Mouse (Mus musculus) MEL (cell line): ENCODE measurements around the gene Kit.

Source experiments
- CTCF ChIP-seq, 3 experiments: IDR thresholded peaks in 2 of 3; conservative IDR thresholded peaks in 1 of 3; 2 replicates each; pipeline ENCODE4 v1.5.1; 2011 to 2012; ENCODE audit warnings: low read length in 3 of 3, low read depth in 2 of 3, mild to moderate bottlenecking in 2 of 3, improper control_type of control experiment in 1 of 3, inconsistent platforms in 1 of 3, mixed read lengths in 1 of 3, moderate library complexity in 1 of 3; ENCODE audit not compliant: control insufficient read depth in 1 of 3, insufficient read depth in 1 of 3, poor library complexity in 1 of 3, severe bottlenecking in 1 of 3
- EP300 ChIP-seq, 2 experiments: IDR thresholded peaks; 2 replicates each; pipeline ENCODE4 v1.6.1; 2011; ENCODE audit warnings: improper control_type of control experiment in 2 of 2, low read length in 2 of 2, low read depth in 1 of 2, mild to moderate bottlenecking in 1 of 2
- JUND ChIP-seq: IDR thresholded peaks from 2 replicates; pipeline ENCODE4 v1.6.1; 2011; ENCODE audit warnings: low read depth, mild to moderate bottlenecking, improper control_type of control experiment, low read length
- MAZ ChIP-seq: IDR thresholded peaks from 2 replicates; pipeline ENCODE4 v1.6.1; 2012; ENCODE audit warnings: low read depth, mild to moderate bottlenecking, inconsistent platforms, low read length, improper control_type of control experiment
- POLR2A ChIP-seq, 2 experiments: IDR thresholded peaks; 2 replicates each; pipeline ENCODE4 v1.6.1; 2011 to 2012; ENCODE audit warnings: low read length in 2 of 2, mild to moderate bottlenecking in 2 of 2, control low read depth in 1 of 2, improper control_type of control experiment in 1 of 2, low read depth in 1 of 2, moderate library complexity in 1 of 2; ENCODE audit not compliant: control insufficient read depth in 1 of 2, insufficient read depth in 1 of 2, poor library complexity in 1 of 2

GRCm38 (mm10) chr5:75598491-75598890 lies 23.8 kb downstream of the Kit start:
- TF ChIP-seq POLR2A (IDR thresholded peaks at IDR 0.05; ENCODE audit: control insufficient read depth in 1 of 2, insufficient read depth in 1 of 2, low read depth in 1 of 2, low read length in 2 of 2, poor library complexity in 1 of 2) (no peak), EP300 (IDR thresholded peaks at IDR 0.05; ENCODE audit: low read depth in 1 of 2, low read length in 2 of 2) (no peak), MAZ (no peak), JUND (no peak), CTCF (IDR thresholded peaks at IDR 0.05 in 2 of 3, conservative IDR thresholded peaks at IDR 0.05 in 1 of 3; ENCODE audit: control insufficient read depth in 1 of 3, insufficient read depth in 1 of 3, low read depth in 2 of 3, low read length in 3 of 3, poor library complexity in 1 of 3, severe bottlenecking in 1 of 3) (no peak)
